Mouse (Mus musculus) kidney, embryonic 14.5 days (tissue): Measurements from ENCODE around the gene Mdm2. TPM values are rescaled to one million over a fixed set of nuclear protein-coding genes. Genes with fewer than 3 reads are reported as not detected.

ENCODE experiments used
- ATAC-seq: fragments of 200-750 bp; cut with Nextera tagmentation; 2 replicates; pipeline ENCODE4 v1.8.0; 2017; ENCODE audit warnings: moderate number of reproducible peaks, mild to moderate bottlenecking, moderate TSS enrichment, moderate library complexity; ENCODE audit not compliant: low FRiP score, low TSS enrichment
- H3K27ac ChIP-seq: fragments of 300-500 bp; sonication (generic); 2 replicates; pipeline ENCODE4 v1.5.1; 2014; ENCODE audit warnings: low read depth, mild to moderate bottlenecking, low read length, moderate library complexity, mixed read lengths
- H3K27me3 ChIP-seq: fragments of 300-500 bp; sonication (generic); 2 replicates; pipeline ENCODE4 v1.6.1; 2014; ENCODE audit warnings: mild to moderate bottlenecking, low read length; ENCODE audit not compliant: control insufficient read depth, insufficient read depth
- H3K36me3 ChIP-seq: fragments of 300-500 bp; sonication (generic); 2 replicates; pipeline ENCODE4 v1.6.1; 2014; ENCODE audit warnings: low read length, mixed read lengths; ENCODE audit not compliant: control insufficient read depth, insufficient read depth
- H3K4me1 ChIP-seq: fragments of 300-500 bp; sonication (generic); 2 replicates; pipeline ENCODE4 v1.6.1; 2014; ENCODE audit warnings: low read length, mixed read lengths; ENCODE audit not compliant: control insufficient read depth, insufficient read depth
- H3K4me2 ChIP-seq: fragments of 300-500 bp; sonication (generic); replicated peaks from 2 replicates; pipeline ENCODE4 v1.6.1; 2014; ENCODE audit warnings: low read depth, mild to moderate bottlenecking, low read length
- H3K4me3 ChIP-seq: fragments of 300-500 bp; sonication (generic); 2 replicates; pipeline ENCODE4 v1.5.1; 2014; ENCODE audit warnings: mild to moderate bottlenecking, low read length
- H3K9ac ChIP-seq: fragments of 300-500 bp; sonication (generic); 2 replicates; pipeline ENCODE4 v1.6.1; 2014; ENCODE audit warnings: low read depth, mild to moderate bottlenecking, low read length, moderate library complexity
- H3K9me3 ChIP-seq: fragments of 300-500 bp; sonication (generic); 2 replicates; pipeline ENCODE4 v1.6.1; 2016; ENCODE audit warnings: low read length; ENCODE audit not compliant: control insufficient read depth
- WGBS: fragments of 180-500 bp; shearing (Covaris S2); extraction: QIAGEN DNeasy Blood & Tissue Kit; methylation state at CpG from one replicate; pipeline ENCODE4 v1.1.7; 2014; 5-methylcytosine and 5-hydroxymethylcytosine counted together
- polyA plus RNA-seq: library from polyadenylated mRNA; unstranded; fragments of >200 nt; fragmentation: Nextera tagmentation; extraction: Ambion mirVana; gene quantifications from 2 replicates; pipeline ENCODE4 v1.2.1, GENCODE M21; 2014

Mdm2 gene
- polyA plus RNA-seq, 1 experiment from 2014 or later, result 65.6 TPM

DNA sequence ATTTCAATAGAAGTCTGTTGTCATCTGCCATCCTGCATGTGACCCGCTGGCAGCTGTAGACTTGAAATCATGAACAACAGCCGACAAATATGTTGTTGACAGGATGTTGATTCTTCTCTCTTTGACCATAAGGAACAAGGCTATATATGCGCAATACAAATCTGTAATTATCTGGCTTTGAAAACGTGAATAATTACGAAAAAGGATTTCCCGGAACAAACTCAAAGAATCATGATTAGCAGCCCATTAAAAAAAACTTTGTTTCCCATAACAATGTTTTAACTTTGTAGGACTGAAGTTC, 53.9 kb downstream of the Mdm2 start:
- 87% methylated on average over 6 of the region's 6 CpGs for WGBS
- ATAC-seq, result no peak
- H3K4me1 ChIP-seq, result no peaks in the 10 kb centered on the region
- H3K36me3 ChIP-seq, result no peaks in the 10 kb centered on the region; the same call in 1 of the 2 replicates
- H3K4me2 ChIP-seq, result no peak overlapping the region
- H3K4me3 ChIP-seq, result no peak overlapping the region
- no peak overlapping the region for H3K9ac ChIP-seq
- H3K27me3 ChIP-seq, result no peaks in the 10 kb centered on the region
- H3K9me3 ChIP-seq, result no peaks in the 10 kb centered on the region
- no peak overlapping the region for H3K27ac ChIP-seq

- no peak overlapping the region for H3K9ac ChIP-seq
- H3K4me1 ChIP-seq, result no peaks in the 10 kb centered on the region
- no peak overlapping the region for H3K27ac ChIP-seq
- H3K9me3 ChIP-seq, result no peaks in the 10 kb centered on the region
- 46% methylated on average over 7 of the region's 7 CpGs for WGBS
- no peak for ATAC-seq
- H3K27me3 ChIP-seq, result no peaks in the 10 kb centered on the region
- H3K36me3 ChIP-seq, result no peaks in the 10 kb centered on the region; the same call in 1 of the 2 replicates
- H3K4me3 ChIP-seq, result no peak overlapping the region
- no peak overlapping the region for H3K4me2 ChIP-seq
Measured at GRCm38 (mm10) chr10:117655908-117656661, 54.5 kb downstream of the Mdm2 start.

- Histone ChIP-seq H3K27ac (no peak overlapping the region), H3K27me3 (no peaks in the 10 kb centered on the region), H3K9me3 (no peaks in the 10 kb centered on the region), H3K9ac (no peak overlapping the region), H3K4me1 (no peaks in the 10 kb centered on the region), H3K36me3 (no peaks in the 10 kb centered on the region; the same call in 1 of the 2 replicates), H3K4me3 (no peak overlapping the region), H3K4me2 (no peak overlapping the region)
- no peak for ATAC-seq
- 92% methylated on average over 9 of the region's 9 CpGs for WGBS
Measured at GRCm38 (mm10) chr10:117655460-117655859, 55.1 kb downstream of the Mdm2 start.

- 82% methylated on average over 3 of the region's 3 CpGs for WGBS
- H3K9ac ChIP-seq, result no peak overlapping the region
- ATAC-seq, result no peak
- H3K27me3 ChIP-seq, result no peaks in the 10 kb centered on the region
- H3K9me3 ChIP-seq, result no peaks in the 10 kb centered on the region
- no peaks in the 10 kb centered on the region; the same call in 1 of the 2 replicates for H3K36me3 ChIP-seq
- H3K4me3 ChIP-seq, result no peak overlapping the region
- H3K4me2 ChIP-seq, result no peak overlapping the region
- no peaks in the 10 kb centered on the region for H3K4me1 ChIP-seq
- no peak overlapping the region for H3K27ac ChIP-seq
Measured at GRCm38 (mm10) chr10:117654576-117655123, 55.9 kb downstream of the Mdm2 start.

GRCm38 (mm10) chr10:117653779-117654173, 56.8 kb downstream of the Mdm2 start:
- H3K4me1 ChIP-seq, result no peaks in the 10 kb centered on the region
- H3K36me3 ChIP-seq, result no peaks in the 10 kb centered on the region
- ATAC-seq, result no peak
- 88% methylated on average over 7 of the region's 7 CpGs for WGBS
- no peak overlapping the region for H3K4me2 ChIP-seq
- no peak overlapping the region for H3K27ac ChIP-seq
- no peak overlapping the region for H3K4me3 ChIP-seq
- H3K9ac ChIP-seq, result no peak overlapping the region
- H3K9me3 ChIP-seq, result no peaks in the 10 kb centered on the region
- H3K27me3 ChIP-seq, result no peaks in the 10 kb centered on the region

DNA sequence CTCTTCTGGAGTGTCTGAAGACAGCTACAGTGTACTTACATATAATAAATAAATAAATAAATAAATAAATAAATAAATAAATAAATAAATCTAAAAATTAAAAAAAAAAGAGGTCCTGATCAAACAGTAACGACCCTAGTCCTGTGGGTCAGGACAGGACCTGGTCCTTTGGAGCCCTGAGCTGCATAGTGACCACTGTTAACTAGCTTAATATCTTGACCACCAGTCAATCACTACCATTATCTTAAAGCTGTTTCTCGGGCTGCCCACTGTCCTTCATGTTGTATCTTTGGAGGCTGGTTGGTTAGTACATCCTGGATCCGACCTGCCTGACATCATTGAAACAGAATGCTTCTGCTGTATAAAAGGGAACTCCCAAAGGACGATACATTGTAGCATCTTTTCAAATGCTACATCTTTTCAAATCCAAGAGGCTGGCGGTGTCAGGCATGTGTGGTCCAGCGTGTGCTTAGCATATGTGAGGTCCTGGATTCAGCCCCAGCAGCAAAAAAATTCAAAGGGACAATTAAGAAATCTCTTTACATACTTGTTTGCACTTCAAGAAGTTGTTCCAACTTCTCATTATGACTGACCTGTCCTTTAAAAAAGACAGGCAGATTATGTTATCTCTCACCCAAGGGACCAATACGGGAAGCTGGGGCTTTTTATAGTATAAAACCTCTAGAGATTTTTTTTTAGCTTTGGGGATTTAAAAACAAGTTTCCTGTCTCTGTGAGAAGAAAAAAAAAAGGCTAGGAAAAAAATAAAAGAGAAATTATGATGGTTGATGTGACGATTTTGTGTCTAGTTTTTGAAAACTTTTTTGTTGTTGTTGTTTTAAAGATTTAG, 57.4 kb downstream of the Mdm2 start:
- WGBS, result 89% methylated on average over 8 of the region's 8 CpGs
- no peak overlapping the region for H3K4me2 ChIP-seq

GRCm38 (mm10) chr10:117652378-117652774, 58.2 kb downstream of the Mdm2 start:
- Histone ChIP-seq H3K36me3 (no peaks in the 10 kb centered on the region), H3K4me1 (no peaks in the 10 kb centered on the region), H3K9me3 (no peaks in the 10 kb centered on the region), H3K27me3 (no peaks in the 10 kb centered on the region), H3K27ac (no peak overlapping the region), H3K4me3 (no peak overlapping the region), H3K4me2 (no peak overlapping the region), H3K9ac (no peak overlapping the region)
- WGBS, result 88% methylated on average over 4 of the region's 4 CpGs
- no peak for ATAC-seq

More for the DNA sequence above, 57.4 kb downstream of the Mdm2 start:
- H3K9ac ChIP-seq, result no peak overlapping the region
- H3K9me3 ChIP-seq, result no peaks in the 10 kb centered on the region
- H3K27ac ChIP-seq, result no peak overlapping the region
- H3K36me3 ChIP-seq, result no peaks in the 10 kb centered on the region
- no peaks in the 10 kb centered on the region for H3K4me1 ChIP-seq
- H3K4me3 ChIP-seq, result no peak overlapping the region
- no peak for ATAC-seq
- H3K27me3 ChIP-seq, result no peaks in the 10 kb centered on the region

DNA sequence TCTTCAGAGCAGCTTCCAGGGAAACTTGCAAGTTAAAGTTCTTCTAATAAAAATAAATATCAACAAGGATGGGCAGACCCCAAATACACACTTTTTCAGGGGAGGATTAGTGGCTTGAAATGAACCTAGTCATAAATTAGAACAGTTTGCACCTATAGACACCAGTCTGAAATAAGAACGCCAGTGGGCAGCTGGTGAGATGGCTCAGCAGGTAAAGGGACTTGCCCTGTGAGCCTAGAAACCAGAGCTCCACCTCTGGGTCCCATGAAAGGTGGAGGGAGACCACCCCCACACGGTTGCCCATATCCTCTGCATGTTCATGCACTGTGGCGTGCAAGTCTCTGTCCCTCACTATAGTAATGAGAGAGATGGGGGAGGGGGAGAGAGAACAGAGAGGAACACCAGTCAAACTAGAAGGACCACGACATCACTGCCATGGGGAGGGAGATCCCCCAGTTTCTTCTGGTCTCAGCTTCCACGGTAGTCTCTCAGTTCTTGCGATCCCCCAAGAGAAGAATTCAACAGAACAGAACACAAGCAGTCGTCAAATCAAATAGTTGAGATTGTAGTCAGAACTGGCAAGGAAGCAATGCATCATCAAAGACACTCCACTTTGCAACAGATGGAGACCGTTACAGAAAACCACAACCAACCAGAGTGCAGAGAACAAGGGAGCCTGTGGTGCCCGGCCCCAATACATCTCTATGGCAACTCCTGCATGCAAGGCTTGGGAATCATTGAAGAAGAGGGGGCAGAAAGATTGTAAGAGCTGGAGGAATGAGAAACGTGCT, 58.8 kb downstream of the Mdm2 start:
- Histone ChIP-seq H3K9me3 (no peaks in the 10 kb centered on the region), H3K27me3 (no peaks in the 10 kb centered on the region), H3K36me3 (no peaks in the 10 kb centered on the region), H3K4me2 (no peak overlapping the region), H3K27ac (no peak overlapping the region), H3K9ac (no peak overlapping the region), H3K4me3 (no peak overlapping the region), H3K4me1 (no peaks in the 10 kb centered on the region)
- WGBS, result 68% methylated on average over 10 of the region's 10 CpGs
- no peak for ATAC-seq
